Mouse (Mus musculus): ENCODE results near the gene Smyd1.

- TF ChIP-seq POLR2A (IDR thresholded peaks at IDR 0.05; ENCODE audit: insufficient read depth, low read depth, low read length) (no peak), CTCF (IDR thresholded peaks at IDR 0.05; ENCODE audit: insufficient read depth, low read depth, low read length) (no peak)
Observed at GRCm38 (mm10) chr6:71261060-71261459, 61.0 kb downstream of the Smyd1 start.
